Mouse (Mus musculus) urinary bladder, adult 2 months (tissue): ENCODE measurements around the gene Ykt6. TPM values are rescaled to one million over a fixed set of nuclear protein-coding genes. Genes with fewer than 3 reads are reported as not detected.

Experiments used
- DNase-seq: peaks from one replicate; pipeline ENCODE4 v3.0.0; 2022; ENCODE audit warnings: low spot score
- polyA plus RNA-seq: library from polyadenylated mRNA; depleted of rRNA; stranded (reverse); fragments of >200 nt; gene quantifications from 2 replicates; pipeline ENCODE4 v1.2.3, GENCODE M21; 2012; rRNA removed

Gene Ykt6
- 35.5 and 45.1 TPM in 2 replicates for polyA plus RNA-seq

DNA sequence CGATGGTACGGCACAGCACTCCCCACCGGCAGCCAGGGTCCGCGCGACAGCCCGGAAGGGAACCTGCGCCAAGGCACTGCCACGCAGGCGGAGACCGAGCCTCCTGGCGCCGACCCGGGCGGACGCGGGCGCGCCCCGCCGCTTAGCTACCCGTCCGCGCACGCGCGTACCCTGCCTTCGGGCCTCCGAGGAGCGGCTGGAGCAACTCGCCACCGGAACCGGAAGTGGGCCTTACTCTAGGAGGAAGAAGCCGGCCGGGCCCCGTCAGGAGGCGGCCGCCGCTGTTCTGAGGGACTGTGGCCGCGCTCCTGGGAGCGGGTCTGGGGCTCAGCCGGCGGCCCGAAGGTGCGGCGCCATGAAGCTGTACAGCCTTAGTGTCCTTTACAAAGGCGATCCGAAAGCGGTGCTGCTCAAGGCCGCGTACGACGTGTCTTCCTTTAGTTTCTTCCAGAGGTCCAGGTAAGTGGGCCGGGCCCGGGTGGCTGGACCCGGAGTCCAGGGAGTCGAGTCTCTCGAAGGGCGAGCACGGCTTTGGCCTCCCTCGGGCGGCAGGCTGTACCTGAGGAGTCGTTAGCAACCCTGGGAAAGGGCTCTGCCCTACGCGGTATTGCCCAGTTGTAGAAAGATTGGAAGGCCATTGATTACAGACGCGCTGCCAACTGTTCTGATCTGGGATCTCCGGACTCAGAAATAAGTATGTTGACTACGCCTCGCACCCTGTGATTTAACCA, at the start of gene Ykt6:
Ykt6 (plus strand) TSS at position 148 of the 731 bp plus-strand sequence.
- DNase-seq, result peak; percentile 92

DNA sequence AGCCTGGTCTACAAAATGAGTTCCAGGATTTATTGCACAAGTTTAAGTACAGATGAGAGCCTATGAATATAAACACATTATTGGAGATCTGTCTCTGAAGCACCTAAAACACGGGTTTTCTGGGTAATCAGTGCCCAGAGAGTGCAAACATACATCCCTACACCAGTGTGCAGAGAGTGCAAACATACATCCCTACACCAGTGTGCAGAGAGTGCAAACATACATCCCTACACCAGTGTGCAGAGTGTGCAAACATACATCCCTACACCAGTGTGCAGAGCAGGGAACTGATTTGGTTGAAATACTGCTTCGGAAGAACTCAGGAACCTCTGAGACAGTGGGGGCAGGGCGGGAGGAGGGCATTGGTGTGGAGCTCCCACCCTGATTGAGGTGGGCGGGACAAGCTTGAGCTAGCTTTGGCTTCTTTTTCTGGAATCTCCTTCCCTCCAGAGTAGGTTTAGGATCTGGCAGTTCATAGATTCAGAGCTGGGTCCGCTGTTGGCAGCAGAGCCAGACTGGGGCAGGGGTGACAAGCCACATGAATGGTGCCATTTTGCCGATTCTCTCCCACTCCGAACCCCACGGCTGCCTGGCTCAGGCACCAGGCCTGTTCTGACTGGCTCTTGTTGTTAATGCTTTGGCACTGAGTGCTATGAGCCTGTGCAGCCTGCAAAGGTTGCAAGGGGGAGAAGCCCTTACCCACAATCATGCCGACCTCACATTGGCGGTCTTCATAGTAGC, 49.5 kb upstream of the Ykt6 start:
- peak; percentile 16 for DNase-seq

DNA sequence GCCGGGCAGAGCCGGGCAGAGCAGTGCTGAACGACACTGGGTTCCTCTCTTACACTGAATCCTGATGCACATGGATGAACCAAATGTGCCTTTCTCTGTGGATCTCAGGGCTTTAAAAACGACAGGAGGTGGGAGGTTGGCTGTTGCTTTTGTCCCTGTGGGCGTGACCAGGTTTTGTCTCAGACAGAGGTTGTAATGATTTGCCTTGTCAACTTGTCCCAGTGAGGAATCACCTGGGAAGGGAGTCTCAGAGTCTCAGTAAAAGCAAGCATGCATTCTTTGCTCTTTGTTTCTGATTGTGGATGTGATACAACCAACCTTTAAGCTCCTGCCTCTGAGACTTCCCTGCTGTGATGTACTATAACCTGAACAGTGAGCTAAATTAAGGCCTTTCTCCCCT, 48.4 kb upstream of the Ykt6 start:
- DNase-seq, result no peak

DNA sequence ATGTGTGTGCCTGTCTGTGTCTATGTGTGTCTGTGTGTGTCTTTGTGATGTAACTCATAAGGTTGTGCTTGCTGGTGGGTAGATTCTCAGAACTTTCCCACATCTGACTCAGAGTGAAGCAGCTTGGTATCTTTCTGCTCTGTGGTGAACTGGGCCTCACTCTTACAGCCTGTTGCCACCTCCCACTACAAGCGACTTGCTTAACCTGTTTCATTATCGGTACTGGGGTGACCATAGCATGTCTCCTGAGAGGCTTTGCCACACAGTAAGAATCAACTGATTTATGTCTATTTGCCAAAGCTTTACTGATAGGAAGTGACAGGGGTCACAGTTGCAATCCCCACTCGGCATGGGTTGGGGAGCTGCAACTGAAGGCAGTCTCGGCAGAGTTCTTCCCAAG, 46.9 kb upstream of the Ykt6 start:
- DNase-seq, result no peak

DNA sequence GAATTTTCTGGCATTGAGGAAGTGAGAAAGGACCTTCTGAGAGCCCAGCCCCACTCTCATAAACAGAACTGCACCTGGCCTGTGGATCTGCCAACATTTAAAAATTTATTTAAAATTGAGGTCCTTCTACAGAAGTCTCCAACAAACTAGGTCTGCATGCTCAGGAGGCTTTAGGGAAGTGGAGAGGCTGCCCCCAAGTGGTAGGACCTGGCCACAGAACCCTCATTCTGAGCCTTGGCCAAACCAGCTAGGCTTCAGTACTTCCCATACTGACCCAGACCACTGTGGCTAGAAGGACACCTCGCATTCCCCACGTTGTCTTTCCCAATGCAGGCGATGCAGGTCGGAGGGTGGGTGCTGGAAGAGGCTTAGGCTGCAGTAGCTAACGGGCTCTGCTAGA, 42.9 kb upstream of the Ykt6 start:
- peak; percentile 31 for DNase-seq

DNA sequence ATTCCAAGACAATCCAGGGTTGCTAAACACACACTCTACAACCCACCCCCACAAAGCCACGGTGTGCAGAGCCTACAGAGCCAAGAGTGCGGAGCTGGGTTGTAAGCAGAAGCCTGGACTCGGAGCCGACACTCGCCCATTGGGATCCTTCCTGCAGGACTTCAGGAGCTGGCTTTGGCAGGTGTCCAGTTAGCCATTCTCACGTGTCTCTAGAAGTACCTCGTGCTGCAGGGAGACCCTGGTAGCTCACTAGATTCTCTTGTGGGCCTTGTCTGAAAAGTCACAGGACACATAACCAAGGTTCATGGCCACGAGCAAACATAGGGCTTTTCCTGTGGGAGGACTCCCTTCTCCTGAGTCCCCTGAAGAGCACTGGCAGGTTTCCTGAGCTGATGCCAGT, 42.2 kb upstream of the Ykt6 start:
- no peak for DNase-seq

DNA sequence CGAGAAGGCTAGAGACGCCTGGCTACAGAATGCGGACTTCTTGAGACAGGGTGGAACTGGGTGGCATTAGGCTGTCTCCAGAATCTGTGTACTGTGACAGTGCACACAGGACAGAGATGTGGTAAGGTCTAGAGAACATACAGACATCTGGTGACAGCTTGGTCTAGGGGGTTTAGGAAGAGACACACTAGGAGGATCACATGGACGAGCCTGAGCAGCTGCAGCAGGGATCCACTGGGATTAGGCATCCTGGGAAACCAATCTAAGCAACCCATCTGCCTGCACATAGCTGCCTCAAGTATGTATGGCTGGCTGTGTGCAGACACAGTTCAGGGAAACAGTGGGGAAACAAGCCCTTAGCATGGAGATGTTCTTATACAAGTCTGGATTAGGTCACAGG, 41.6 kb upstream of the Ykt6 start:
- no peak for DNase-seq

DNA sequence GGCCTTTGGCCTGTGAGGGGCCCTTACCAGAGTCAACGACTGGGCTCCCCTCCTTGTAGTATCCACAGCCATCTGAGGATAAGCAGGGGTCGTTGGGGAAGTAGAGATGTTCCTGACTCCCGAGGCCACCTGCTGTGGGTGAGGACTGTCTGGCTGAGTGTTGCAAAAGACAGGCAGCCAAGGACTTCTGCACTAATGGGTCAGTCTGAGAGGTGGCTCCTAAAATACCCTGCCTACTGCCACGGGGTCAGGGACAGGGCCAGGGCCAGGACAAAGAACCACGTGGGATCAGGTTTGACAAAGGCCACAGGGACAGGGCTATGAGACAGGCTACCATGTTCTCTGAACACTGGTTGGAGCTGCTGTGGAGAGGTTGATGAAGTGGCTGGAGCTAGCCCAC, 40.6 kb upstream of the Ykt6 start:
- peak; percentile 19 for DNase-seq

DNA sequence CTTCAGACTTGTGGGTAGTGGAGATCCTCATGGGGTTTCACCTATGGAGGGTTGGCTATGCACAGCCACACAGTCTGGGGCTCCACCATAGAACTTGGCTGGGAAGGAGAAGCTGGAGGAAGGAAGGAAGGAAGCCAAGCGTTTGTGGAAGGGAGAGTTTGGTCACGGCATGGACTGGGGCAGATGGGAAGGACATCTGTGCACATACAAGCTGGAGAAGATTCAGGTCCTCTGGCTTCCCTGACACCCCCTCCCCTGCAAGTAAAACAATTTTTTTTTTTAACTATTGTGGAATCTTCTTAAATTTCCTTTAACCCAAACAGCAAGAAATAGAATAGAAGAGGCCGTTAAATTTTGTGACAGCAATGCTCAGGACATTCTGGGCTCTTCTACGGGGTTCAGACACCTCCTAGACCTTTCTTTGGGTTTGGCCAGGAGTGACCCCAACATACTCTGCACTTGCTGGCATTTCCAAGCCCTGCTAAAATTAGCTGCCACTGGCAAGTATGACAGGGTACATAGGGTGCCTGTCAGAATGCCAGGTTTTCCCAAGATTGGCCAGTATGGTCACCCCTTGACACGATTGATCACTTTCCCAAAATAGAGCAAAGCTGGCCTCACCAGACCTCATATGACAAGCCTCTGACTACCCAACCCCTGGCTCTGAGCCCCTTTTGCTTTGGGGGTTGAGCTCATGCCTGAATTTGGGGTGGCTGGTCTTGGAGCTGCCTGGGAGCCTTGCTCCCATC, 39.9 kb upstream of the Ykt6 start:
- DNase-seq, result peak; percentile 16

DNA sequence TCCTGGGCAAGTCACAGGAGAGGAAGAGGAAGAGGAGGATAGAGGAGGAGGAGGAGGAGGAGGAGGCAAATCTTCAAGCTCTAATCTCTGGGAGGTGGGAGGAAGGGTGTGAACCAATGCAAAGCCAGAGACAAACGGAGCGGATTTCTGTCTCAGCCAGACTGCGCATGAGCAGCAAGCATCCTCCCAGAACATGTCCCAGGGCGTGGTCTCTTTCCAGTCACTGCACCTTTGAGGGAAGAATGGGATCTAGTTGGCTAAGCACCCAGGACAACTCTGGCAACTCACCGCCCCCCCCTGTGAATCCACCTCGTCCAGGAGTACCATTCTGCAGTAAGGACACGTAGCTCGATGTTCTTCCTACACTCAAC, 39.3 kb upstream of the Ykt6 start:
- peak; percentile 8 for DNase-seq

DNA sequence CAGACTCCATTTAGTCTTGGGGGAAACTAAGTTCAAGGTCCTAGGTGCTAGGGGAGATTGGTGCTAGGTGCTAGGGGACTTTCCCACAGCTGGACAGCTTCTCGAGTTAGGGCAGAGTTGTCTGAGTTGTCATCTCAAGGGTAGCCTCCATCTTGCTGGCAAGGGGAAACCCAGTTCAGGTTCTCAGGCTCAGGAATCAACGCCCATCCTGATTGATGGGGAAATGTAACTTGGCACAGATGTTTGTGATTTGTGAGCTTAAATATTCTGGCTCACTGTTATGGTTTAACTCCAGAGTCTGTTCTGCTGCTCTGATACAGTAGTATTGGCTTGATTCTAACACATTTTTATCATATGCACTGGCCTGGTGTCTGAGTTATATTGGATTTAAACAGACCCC, 37.4 kb upstream of the Ykt6 start:
- DNase-seq, result peak; percentile 2

DNA sequence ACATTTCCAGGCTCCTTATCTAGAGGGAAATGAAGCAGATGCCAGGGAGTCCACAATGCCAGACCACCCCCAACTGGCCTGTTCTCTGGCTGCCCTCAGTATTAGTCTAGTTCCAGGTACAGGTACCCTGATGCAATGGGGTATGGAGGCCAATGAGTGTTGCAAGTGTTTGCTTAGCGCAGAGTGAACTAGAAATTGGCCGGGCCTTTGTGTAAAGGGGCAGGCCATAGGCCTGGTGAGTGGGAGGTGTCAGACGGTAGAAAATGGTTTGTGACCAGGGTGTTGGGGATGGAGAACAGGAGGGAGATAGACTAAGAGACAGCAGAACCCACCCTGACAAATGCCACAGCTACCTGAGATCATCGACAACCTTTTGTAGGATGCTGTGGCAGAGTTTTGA, 35.9 kb upstream of the Ykt6 start:
- no peak for DNase-seq

DNA sequence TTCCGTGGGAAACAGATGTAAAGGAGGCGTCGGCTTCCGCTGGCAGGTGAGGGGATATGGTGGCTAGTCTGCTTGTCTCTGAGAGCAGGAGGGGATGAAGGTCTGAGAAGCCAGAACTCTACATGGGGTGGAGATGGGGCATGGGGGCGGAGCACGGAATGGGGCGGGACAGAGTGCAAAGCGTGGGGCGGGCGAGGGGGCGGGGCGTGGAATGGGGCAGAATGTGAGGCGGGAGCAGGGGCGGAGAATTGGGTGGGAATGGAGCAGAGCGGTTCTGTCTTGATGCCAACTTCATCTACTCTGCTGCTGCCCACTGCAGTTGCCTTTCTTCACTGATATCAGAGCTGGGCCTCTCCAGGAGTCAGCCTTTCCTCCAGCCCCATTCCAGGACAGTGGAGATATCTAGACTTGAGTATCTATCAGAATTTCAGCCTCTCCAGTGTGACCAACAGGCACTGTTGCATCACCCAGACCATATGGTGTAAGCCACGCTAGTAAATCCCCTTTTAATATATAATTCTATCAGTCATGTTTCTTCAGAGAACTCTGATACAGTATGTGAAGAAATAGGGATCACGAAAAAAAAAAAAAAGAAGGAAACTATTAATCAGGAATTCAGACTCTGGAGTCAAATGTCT, 35.1 kb upstream of the Ykt6 start:
- no peak for DNase-seq

DNA sequence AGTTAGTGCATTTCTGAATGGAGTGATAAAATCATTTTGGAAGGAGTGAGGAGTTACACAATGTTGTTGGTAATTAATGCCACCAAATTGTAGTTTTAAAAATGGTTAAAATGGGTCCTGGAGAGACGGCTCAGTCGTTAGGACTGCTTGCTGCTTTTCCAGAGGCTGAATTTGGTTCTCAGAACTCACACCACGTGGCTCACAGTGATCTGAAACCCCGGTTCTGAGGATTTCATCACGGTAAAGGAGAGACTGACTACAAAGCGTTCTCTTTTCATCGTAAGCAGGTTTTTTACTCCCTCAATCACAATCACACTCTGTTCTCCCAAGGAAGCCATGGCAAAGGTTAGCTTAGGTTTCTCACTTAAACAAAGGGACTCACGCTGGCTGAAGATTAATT, 30.8 kb upstream of the Ykt6 start:
- no peak for DNase-seq

DNA sequence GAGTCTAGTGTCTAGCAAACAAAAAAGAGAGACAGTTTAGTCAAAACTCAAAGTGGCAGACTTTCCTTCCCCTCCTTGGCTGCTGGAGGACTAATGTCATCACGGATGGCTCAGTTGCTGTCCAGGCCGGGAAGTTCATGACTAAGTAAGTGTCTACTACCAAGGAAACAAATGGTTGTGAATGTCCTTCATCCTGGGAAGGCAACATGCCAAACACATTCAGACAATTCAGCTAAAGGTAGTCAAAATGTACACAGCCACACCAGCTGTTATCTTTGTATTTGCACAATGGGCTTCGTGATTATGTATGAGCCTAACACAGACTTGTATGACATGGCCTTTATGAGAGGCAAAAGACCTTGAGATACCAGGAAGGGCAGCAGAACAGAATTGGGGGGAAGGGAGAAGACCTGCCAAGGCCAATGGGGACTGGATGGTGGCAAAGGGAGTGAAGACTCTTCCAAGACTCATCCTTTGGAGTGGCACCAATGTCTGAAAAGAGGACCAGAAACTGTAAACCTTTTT, 28.7 kb upstream of the Ykt6 start:
- no peak for DNase-seq

DNA sequence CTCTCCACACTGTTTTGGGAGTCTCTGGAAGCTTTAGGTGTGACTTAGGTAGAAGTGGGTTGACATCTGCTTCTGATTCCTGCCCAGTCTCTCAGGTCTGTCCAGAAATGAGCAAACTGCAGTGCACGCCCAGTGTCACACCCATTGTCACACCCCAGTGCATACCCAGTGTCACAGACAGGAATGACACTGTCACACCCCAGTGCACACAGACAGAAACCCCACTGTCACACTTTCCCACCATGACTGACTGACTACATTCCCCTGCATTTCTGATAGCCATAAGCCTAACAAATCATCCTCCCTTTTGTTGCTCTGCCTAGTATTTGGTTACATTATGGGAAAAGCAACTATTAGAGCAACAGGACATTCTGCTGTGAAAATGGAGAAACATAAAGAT, 24.9 kb upstream of the Ykt6 start:
- DNase-seq, result no peak

DNA sequence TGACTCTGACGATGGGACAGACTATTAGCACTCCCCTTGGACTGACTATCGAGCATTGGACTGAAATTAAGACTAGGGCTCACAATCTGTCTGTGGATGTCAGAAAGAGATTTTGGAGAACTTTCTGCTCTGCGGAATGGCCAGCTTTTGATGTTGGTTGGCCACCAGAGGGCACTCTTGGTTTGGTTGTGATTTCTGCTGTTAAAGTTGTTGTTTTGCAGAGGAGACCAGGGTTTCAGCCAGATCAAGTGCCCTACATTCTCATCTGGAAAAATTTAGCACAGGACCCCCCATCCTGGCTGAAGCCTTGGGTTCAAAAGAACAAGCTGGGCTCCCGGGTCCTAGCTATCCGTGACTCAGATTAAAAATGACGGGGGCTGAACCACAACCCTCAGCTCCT, 23.5 kb upstream of the Ykt6 start:
- DNase-seq, result peak; percentile 5

DNA sequence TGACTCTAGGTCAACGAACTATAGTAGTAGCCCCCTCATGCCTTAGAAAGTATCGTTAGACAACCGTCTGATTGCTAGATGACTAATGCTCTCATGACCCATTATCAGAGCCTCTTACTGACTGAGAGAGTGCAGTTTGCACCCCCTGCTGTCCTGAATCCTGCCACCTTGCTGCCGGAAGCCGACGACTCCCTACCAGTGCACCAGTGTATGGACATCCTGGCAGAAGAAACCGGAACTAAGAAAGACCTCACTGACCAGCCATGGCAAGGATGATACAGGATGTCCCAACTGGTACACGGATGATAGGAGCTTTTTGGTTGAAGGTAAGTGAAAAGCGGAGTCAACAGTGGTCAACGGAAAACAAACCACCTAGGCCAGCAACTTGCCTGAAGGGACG, 21.0 kb upstream of the Ykt6 start:
- peak; percentile 10 for DNase-seq

DNA sequence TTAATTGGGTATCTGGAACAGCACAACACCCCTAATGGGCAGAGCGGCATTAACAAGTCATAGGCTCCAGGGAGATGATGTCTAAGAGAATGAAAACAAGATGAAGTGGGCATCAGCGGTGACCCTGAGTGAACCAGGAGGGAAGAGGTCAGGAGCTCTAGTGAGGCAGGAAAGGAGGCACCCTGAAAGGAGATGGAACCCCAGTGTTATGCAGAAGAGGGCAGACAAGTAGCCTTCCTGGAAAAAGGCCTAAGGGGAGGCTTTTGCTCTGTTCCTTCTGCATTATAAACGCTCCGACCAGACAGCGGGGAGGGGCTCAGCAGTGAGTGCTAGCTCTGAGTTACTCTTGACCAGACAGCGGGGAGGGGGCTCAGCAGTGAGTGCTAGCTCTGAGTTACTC, 12.5 kb upstream of the Ykt6 start:
- DNase-seq, result no peak

DNA sequence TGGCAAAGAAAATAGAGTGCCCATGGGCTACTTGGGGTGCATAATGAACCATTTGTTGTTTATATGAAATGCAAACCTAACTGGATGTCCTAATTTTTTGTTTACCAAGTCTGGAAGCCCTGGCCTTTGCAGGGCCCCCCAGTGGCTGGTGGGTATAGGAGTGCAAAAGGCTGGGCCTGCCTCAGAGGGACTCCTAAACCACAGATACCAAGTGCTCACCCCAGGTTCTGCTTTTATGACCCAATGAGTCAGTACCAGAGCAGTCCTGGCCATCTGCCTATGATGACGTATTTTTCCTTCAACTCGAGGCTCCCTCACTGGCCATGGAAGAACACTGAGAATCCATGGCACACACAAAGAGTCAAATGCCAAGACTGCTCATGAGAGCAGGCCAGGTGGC, 10.4 kb upstream of the Ykt6 start:
- DNase-seq, result peak; percentile 19

DNA sequence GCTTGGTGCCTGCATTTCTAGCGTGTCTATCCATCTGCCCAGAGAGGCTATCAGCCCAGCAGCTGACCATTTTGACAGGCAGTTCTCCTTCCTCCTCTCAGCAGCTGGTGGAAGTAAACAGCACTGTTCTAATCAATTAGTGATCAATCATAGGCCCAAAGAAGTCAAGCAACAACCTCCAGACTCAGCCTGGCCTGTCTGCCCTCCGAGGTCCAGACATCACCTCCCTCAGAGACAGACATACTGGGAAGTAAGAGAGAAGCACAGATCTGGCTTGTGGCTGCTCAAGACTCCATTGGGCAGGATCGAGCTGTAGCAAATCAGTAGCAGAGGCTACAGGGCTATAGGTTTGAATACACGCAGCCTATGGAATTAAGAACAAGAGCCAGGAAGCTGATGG, 7.7 kb upstream of the Ykt6 start:
- DNase-seq, result peak; percentile 11
